In genomic region chr8:124950865-124951264, GRCm38 (mm10) we compare ENCODE assay signal across 8 mouse cellular contexts. TPM values are rescaled to one million over a fixed set of nuclear protein-coding genes. Genes with fewer than 3 reads are reported as not detected.
DNase-seq lines count a peak whose midpoint lies in the region; ATAC-seq lines count a peak whose summit lies in the region.

No protein-coding gene starts in this region.

- peak overlapping the region; percentile 52 for H3K4me2 ChIP-seq in lung, embryonic 16.5 days (ENCODE audit: low read depth, low read length)
- H3K4me2 ChIP-seq in forebrain, embryonic 16.5 days (ENCODE audit: low read length), result peak overlapping the region; percentile 74
- peak overlapping the region; percentile 51; the same call in 1 of the 2 replicates for H3K4me2 ChIP-seq in limb, embryonic 15.5 days
- peak overlapping the region; percentile 73 for H3K4me2 ChIP-seq in stomach, embryonic 15.5 days

- no peaks in the 10 kb centered on the region for H3K27me3 ChIP-seq in lung, embryonic 16.5 days (ENCODE audit: control insufficient read depth, insufficient read depth, low read depth, low read length)
- no peaks in the 10 kb centered on the region for H3K27me3 ChIP-seq in forebrain, embryonic 16.5 days (replicated peaks; ENCODE audit: control insufficient read depth, insufficient read depth, low read length)
- H3K27me3 ChIP-seq in limb, embryonic 15.5 days, result no peaks in the 10 kb centered on the region
- H3K27me3 ChIP-seq in stomach, embryonic 15.5 days (replicated peaks), result no peaks in the 10 kb centered on the region

- H3K27ac ChIP-seq in lung, embryonic 16.5 days (ENCODE audit: low read length), result no peak overlapping the region
- H3K27ac ChIP-seq in forebrain, embryonic 16.5 days (ENCODE audit: low read length), result peak overlapping the region; percentile 28; the same call in 1 of the 2 replicates
- no peak overlapping the region for H3K27ac ChIP-seq in limb, embryonic 15.5 days
- H3K27ac ChIP-seq in stomach, embryonic 15.5 days, result peak overlapping the region; percentile 98; the same call in 1 of the 2 replicates

- DNase-seq in lung, adult 18-20 months, result no peak
- DNase-seq in frontal cortex, postnatal 14 days (ENCODE audit: low spot score in 2 of 2), result no peak
- no peak for DNase-seq in kidney, adult 18-20 months
- no peak for DNase-seq in frontal cortex, postnatal 10 days (ENCODE audit: low spot score in 2 of 2)

- no peak for ATAC-seq in lung, embryonic 16.5 days (ENCODE audit: low read depth)
- no peak for ATAC-seq in forebrain, embryonic 16.5 days
- ATAC-seq in limb, embryonic 15.5 days (ENCODE audit: insufficient number of reproducible peaks, low FRiP score, low TSS enrichment, low read depth), result no peak
- no peak for ATAC-seq in stomach, embryonic 15.5 days (ENCODE audit: insufficient read depth, low FRiP score, low read depth)

- no peaks in the 10 kb centered on the region for H3K9me3 ChIP-seq in lung, embryonic 16.5 days (ENCODE audit: control insufficient read depth, low read length)
- H3K9me3 ChIP-seq in forebrain, embryonic 16.5 days (ENCODE audit: control insufficient read depth, low read length), result no peaks in the 10 kb centered on the region
- no peaks in the 10 kb centered on the region for H3K9me3 ChIP-seq in limb, embryonic 15.5 days
- H3K9me3 ChIP-seq in stomach, embryonic 15.5 days, result no peaks in the 10 kb centered on the region

- WGBS in lung, embryonic 16.5 days, result 45% methylated on average over 2 of the region's 2 CpGs
- WGBS in forebrain, embryonic 16.5 days, result 89% methylated on average over 2 of the region's 2 CpGs
- WGBS in limb, embryonic 15.5 days, result 46% methylated on average over 2 of the region's 2 CpGs
- WGBS in stomach, embryonic 15.5 days, result 41% methylated on average over 2 of the region's 2 CpGs

- H3K9ac ChIP-seq in lung, embryonic 16.5 days (ENCODE audit: low read length), result peak overlapping the region; percentile 87
- H3K9ac ChIP-seq in forebrain, embryonic 16.5 days (replicated peaks; ENCODE audit: low read depth, low read length), result no peak overlapping the region
- H3K9ac ChIP-seq in limb, embryonic 15.5 days, result no peak overlapping the region
- H3K9ac ChIP-seq in stomach, embryonic 15.5 days, result no peak overlapping the region

- H3K4me3 ChIP-seq in lung, embryonic 16.5 days (ENCODE audit: low read length), result peak overlapping the region; percentile 57
- H3K4me3 ChIP-seq in forebrain, embryonic 16.5 days (replicated peaks; ENCODE audit: low read length), result peak overlapping the region; percentile 86
- H3K4me3 ChIP-seq in limb, embryonic 15.5 days, result no peak overlapping the region; the same call in 1 of the 2 replicates
- peak overlapping the region; percentile 74; the same call in 1 of the 2 replicates for H3K4me3 ChIP-seq in stomach, embryonic 15.5 days (replicated peaks)

- peaks cover 18% of the 10 kb centered on the region for H3K4me1 ChIP-seq in lung, embryonic 16.5 days (replicated peaks; ENCODE audit: control insufficient read depth, insufficient read depth, low read length)
- H3K4me1 ChIP-seq in forebrain, embryonic 16.5 days (replicated peaks; ENCODE audit: control insufficient read depth, insufficient read depth, low read length), result peaks cover 30% of the 10 kb centered on the region
- H3K4me1 ChIP-seq in limb, embryonic 15.5 days, result peaks cover 29% of the 10 kb centered on the region
- H3K4me1 ChIP-seq in stomach, embryonic 15.5 days, result peaks cover 19% of the 10 kb centered on the region

- H3K36me3 ChIP-seq in lung, embryonic 16.5 days (ENCODE audit: control insufficient read depth, insufficient read depth, low read length), result no peaks in the 10 kb centered on the region
- no peaks in the 10 kb centered on the region for H3K36me3 ChIP-seq in forebrain, embryonic 16.5 days (ENCODE audit: control insufficient read depth, insufficient read depth)
- H3K36me3 ChIP-seq in limb, embryonic 15.5 days, result no peaks in the 10 kb centered on the region
- no peaks in the 10 kb centered on the region for H3K36me3 ChIP-seq in stomach, embryonic 15.5 days

RNA-seq across cellular contexts. Expression of gene Egln1, which starts 1.7 kb away (rescaled TPM):
- polyA plus RNA-seq in lung, embryonic 16.5 days (2015; fragmentation: Nextera tagmentation; extraction: Ambion mirVana), result 11.6 and 11.7 TPM in 2 replicates
- polyA plus RNA-seq in forebrain, embryonic 16.5 days (2015; fragmentation: Nextera tagmentation; extraction: Ambion mirVana), result 21.3 and 21.8 TPM in 2 replicates
- polyA plus RNA-seq in limb, embryonic 15.5 days (2015; fragmentation: Nextera tagmentation; extraction: Ambion mirVana), result 13.4 and 16.5 TPM in 2 replicates
- 14.0 and 15.2 TPM in 2 replicates for polyA plus RNA-seq in stomach, embryonic 15.5 days (2015; fragmentation: Nextera tagmentation; extraction: Ambion mirVana)

RNA-seq across cellular contexts. Expression of gene Sprtn, which starts 53.2 kb away (rescaled TPM):
- 9.1 and 9.6 TPM in 2 replicates for polyA plus RNA-seq in lung, embryonic 16.5 days (2015; fragmentation: Nextera tagmentation; extraction: Ambion mirVana)
- polyA plus RNA-seq in forebrain, embryonic 16.5 days (2015; fragmentation: Nextera tagmentation; extraction: Ambion mirVana), result 10.6 and 12.9 TPM in 2 replicates
- 10.6 and 11.8 TPM in 2 replicates for polyA plus RNA-seq in limb, embryonic 15.5 days (2015; fragmentation: Nextera tagmentation; extraction: Ambion mirVana)
- polyA plus RNA-seq in stomach, embryonic 15.5 days (2015; fragmentation: Nextera tagmentation; extraction: Ambion mirVana), result 9.6 and 9.9 TPM in 2 replicates

RNA-seq across cellular contexts. Expression of gene Exoc8, which starts 53.4 kb away (rescaled TPM):
- 8.3 and 8.8 TPM in 2 replicates for polyA plus RNA-seq in lung, embryonic 16.5 days (2015; fragmentation: Nextera tagmentation; extraction: Ambion mirVana)
- polyA plus RNA-seq in forebrain, embryonic 16.5 days (2015; fragmentation: Nextera tagmentation; extraction: Ambion mirVana), result 15.0 and 15.2 TPM in 2 replicates
- 6.3 and 8.1 TPM in 2 replicates for polyA plus RNA-seq in limb, embryonic 15.5 days (2015; fragmentation: Nextera tagmentation; extraction: Ambion mirVana)
- 8.8 and 8.9 TPM in 2 replicates for polyA plus RNA-seq in stomach, embryonic 15.5 days (2015; fragmentation: Nextera tagmentation; extraction: Ambion mirVana)

Comparison
In these comparisons a context has a peak if more than half of its experiments do, and no peak if none do; other contexts are left out.
1. H3K27ac ChIP-seq: peak in forebrain, embryonic 16.5 days (single experiment) and stomach, embryonic 15.5 days (single experiment); none in lung, embryonic 16.5 days (single experiment) and limb, embryonic 15.5 days (single experiment).
2. Peak in every context shown above with its lines, with median percentiles within 50 percentile points of each other: H3K4me2 ChIP-seq.